Mouse (Mus musculus) liver, embryonic 12.5 days (tissue): ENCODE measurements around the gene Szrd1. TPM values are rescaled to one million over a fixed set of nuclear protein-coding genes. Genes with fewer than 3 reads are reported as not detected.

Experiments used
- ATAC-seq: fragments of 200-750 bp; cut with Nextera tagmentation; 2 replicates; pipeline ENCODE4 v1.8.0; 2017; ENCODE audit warnings: moderate number of reproducible peaks, mild to moderate bottlenecking, moderate library complexity
- H3K27ac ChIP-seq: fragments of 300-500 bp; sonication (generic); 2 replicates; pipeline ENCODE4 v1.5.1; 2016; ENCODE audit warnings: mild to moderate bottlenecking
- H3K27me3 ChIP-seq: fragments of 300-500 bp; sonication (generic); replicated peaks from 2 replicates; pipeline ENCODE4 v1.6.1; 2016; ENCODE audit warnings: mild to moderate bottlenecking, moderate library complexity
- H3K36me3 ChIP-seq: fragments of 300-500 bp; sonication (generic); 2 replicates; pipeline ENCODE4 v1.6.1; 2016; ENCODE audit warnings: mild to moderate bottlenecking, moderate library complexity
- H3K4me1 ChIP-seq: fragments of 300-500 bp; sonication (generic); 2 replicates; pipeline ENCODE4 v1.6.1; 2016
- H3K4me2 ChIP-seq: fragments of 300-500 bp; sonication (generic); 2 replicates; pipeline ENCODE4 v1.6.1; 2016; ENCODE audit warnings: mild to moderate bottlenecking, moderate library complexity
- H3K4me3 ChIP-seq: fragments of 300-500 bp; sonication (generic); 2 replicates; pipeline ENCODE4 v1.5.1; 2016; ENCODE audit warnings: mild to moderate bottlenecking, moderate library complexity
- H3K9ac ChIP-seq: fragments of 300-500 bp; sonication (generic); 2 replicates; pipeline ENCODE4 v1.6.1; 2016; ENCODE audit warnings: mild to moderate bottlenecking, moderate library complexity
- H3K9me3 ChIP-seq: fragments of 300-500 bp; sonication (generic); replicated peaks from 2 replicates; pipeline ENCODE4 v1.6.1; 2016; ENCODE audit warnings: mild to moderate bottlenecking, moderate library complexity
- WGBS: fragments of 180-500 bp; shearing (Covaris S2); methylation state at CpG from one replicate; pipeline ENCODE4 v1.1.7; 2016; ENCODE audit not compliant: insufficient replicate concordance; 5-methylcytosine and 5-hydroxymethylcytosine counted together
- polyA plus RNA-seq: library from polyadenylated mRNA; unstranded; fragments of >200 nt; fragmentation: Nextera tagmentation; extraction: Ambion mirVana; gene quantifications from 2 replicates; pipeline ENCODE4 v1.2.1, GENCODE M21; 2016

The Szrd1 gene
- 21.3 and 22.1 TPM in 2 replicates for polyA plus RNA-seq

- Histone ChIP-seq H3K27ac (peak within 1 kb of the TSS; percentile 87), H3K9ac (peak within 1 kb of the TSS; percentile 91), H3K4me1 (peaks cover 48% of the 10 kb centered on the region), H3K36me3 (peaks cover 21% of the 10 kb centered on the region; the same call in 1 of the 2 replicates), H3K4me2 (peak within 1 kb of the TSS; percentile 96), H3K27me3 (no peaks in the 10 kb centered on the region), H3K4me3 (peak within 1 kb of the TSS; percentile 85), H3K9me3 (no peaks in the 10 kb centered on the region)
- WGBS, result under 1% methylated on average over 63 of the region's 63 CpGs
- peak; percentile 95 for ATAC-seq
These were observed at the start of gene Szrd1 for GRCm38 (mm10) chr4:141139116-141139970. Szrd1 (minus strand) TSS chr4:141139775.

DNA sequence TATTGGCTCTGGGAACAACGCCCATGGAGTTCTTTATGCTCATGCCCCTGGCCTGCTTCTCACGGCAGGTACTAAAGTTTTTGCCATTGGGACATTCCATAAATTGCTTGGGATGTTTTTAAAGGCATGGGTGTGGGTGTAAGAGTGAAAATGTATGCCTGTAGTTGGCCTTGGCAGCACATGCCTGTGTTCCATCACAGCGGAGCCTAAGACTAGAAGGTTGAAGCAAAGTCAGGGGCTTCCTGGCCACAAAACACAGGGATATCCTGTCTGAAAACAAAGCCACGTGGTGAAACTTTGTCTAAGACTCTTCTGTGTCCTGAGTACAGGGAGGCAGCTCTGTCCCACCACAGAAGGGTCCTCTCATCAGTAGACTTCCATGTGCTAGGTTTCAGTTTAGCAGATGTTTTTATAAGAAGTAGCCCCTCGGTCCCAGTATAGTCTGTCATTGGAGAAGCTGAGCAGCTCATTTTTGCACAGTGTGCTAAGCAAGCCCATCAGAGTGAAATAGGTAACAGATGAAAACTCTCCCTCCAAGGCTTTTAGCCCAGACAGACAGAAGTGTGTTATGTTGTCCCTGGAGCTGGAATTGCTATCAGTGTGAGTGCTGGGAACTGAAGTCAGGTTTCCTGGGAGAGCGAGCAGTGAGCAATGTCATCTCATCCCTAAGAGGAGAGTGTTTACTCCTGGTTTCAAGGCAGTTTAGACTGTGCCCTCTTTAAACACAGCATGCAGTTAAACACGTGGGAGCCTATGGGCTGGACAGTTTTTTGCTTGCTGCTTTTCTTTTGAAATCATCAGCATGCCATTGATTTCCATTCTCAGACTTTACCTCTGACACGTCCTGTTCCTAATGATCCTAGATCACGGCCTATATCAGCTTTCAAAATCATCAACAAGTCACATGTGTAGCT lies 47.6 kb upstream of the Szrd1 start:
- peak overlapping the region; percentile 17; the same call in 1 of the 2 replicates for H3K27ac ChIP-seq
- ATAC-seq, result 0 out of 2 replicates have a peak, but pooled peaks have one; percentile 21
- no peak overlapping the region for H3K4me3 ChIP-seq
- no peak overlapping the region for H3K4me2 ChIP-seq
- H3K36me3 ChIP-seq, result peaks cover 56% of the 10 kb centered on the region
- H3K27me3 ChIP-seq, result no peaks in the 10 kb centered on the region
- no peaks in the 10 kb centered on the region for H3K9me3 ChIP-seq
- 63% methylated on average over 9 of the region's 9 CpGs for WGBS
- H3K4me1 ChIP-seq, result peaks cover 14% of the 10 kb centered on the region
- H3K9ac ChIP-seq, result no peak overlapping the region

GRCm38 (mm10) chr4:141184426-141184825 lies 44.9 kb upstream of the Szrd1 start:
- WGBS, result 86% methylated on average over 4 of the region's 4 CpGs
- Histone ChIP-seq H3K9me3 (no peaks in the 10 kb centered on the region), H3K4me3 (no peak overlapping the region), H3K36me3 (peaks cover 55% of the 10 kb centered on the region), H3K4me2 (no peak overlapping the region), H3K27ac (no peak overlapping the region), H3K27me3 (no peaks in the 10 kb centered on the region), H3K9ac (no peak overlapping the region), H3K4me1 (peaks cover 14% of the 10 kb centered on the region)
- ATAC-seq, result no peak

DNA sequence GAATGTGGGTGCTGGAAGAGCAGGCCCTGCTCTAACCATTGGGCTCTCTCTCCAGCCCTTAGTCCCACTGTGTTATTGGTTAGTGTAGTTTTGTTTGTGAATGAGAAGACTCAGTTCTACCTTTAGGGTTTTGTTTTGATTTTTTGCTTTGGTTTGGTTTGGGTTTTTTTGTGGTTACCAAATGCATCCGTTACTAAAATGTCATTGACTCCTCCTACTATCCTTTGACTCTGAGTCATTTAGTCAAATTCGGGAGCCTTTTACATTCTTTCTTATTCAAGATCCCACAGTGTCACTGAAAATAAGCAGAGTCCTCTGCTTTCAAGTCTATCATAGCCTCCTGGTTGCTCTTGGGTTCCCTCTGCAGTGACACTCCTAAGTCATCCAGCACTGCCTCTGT lies 44.4 kb upstream of the Szrd1 start:
- H3K9ac ChIP-seq, result no peak overlapping the region
- H3K27me3 ChIP-seq, result no peaks in the 10 kb centered on the region
- H3K4me1 ChIP-seq, result peaks cover 14% of the 10 kb centered on the region
- H3K4me2 ChIP-seq, result no peak overlapping the region
- H3K9me3 ChIP-seq, result no peaks in the 10 kb centered on the region
- no peak overlapping the region for H3K27ac ChIP-seq
- no peak for ATAC-seq
- peaks cover 59% of the 10 kb centered on the region for H3K36me3 ChIP-seq
- 92% methylated on average over 2 of the region's 2 CpGs for WGBS
- H3K4me3 ChIP-seq, result no peak overlapping the region

- H3K4me3 ChIP-seq, result no peak overlapping the region
- H3K36me3 ChIP-seq, result peaks cover 72% of the 10 kb centered on the region
- no peak overlapping the region for H3K4me2 ChIP-seq
- no peak for ATAC-seq
- H3K4me1 ChIP-seq, result peaks cover 14% of the 10 kb centered on the region
- H3K9me3 ChIP-seq, result no peaks in the 10 kb centered on the region
- H3K27me3 ChIP-seq, result no peaks in the 10 kb centered on the region
- no peak overlapping the region for H3K9ac ChIP-seq
- no peak overlapping the region for H3K27ac ChIP-seq
- 87% methylated on average over 6 of the region's 6 CpGs for WGBS
These were observed 42.4 kb upstream of the Szrd1 start for GRCm38 (mm10) chr4:141181981-141182380.

DNA sequence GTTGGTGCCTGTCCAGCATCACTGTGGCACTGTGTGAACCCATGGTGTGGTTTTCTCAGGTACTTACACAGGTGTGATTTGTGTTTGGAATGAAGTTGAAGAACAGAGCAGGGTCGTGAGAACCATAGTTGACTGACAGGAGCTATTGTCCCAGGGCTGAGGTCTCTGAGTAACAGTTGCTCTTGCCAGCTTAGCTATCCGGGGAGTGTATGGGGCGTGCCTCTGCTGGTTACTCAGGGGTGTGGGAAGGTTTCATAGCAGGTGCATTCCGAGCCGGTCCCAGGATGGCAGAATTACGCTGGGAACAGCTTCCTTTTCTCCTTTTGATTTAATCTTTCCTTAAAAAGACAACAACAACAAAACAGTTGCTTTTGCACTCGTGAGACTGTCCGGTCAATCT lies 41.3 kb upstream of the Szrd1 start:
- Histone ChIP-seq H3K4me2 (no peak overlapping the region), H3K9me3 (no peaks in the 10 kb centered on the region), H3K4me3 (no peak overlapping the region), H3K27me3 (no peaks in the 10 kb centered on the region), H3K27ac (no peak overlapping the region), H3K4me1 (peaks cover 7% of the 10 kb centered on the region), H3K9ac (no peak overlapping the region), H3K36me3 (peaks cover 81% of the 10 kb centered on the region)
- WGBS, result 85% methylated on average over 8 of the region's 8 CpGs
- ATAC-seq, result no peak

DNA sequence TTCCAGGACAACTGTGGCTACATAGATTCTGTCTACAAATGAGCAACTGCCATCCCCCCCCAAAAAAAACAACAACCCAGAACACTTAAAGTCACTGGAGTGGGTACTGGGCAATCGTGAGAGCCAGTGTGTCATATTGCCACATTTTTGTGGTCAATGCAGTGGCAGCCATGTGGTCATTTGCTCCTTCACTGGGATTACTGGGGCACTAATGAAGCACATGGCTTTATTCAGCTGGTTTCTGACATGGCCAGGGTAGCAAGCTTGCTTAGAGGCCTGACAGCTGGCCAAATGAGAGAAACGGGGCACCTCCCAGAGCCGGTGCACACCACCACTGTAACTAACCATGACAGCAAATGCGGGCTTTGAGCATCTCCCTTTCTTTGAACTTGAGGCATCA lies 38.9 kb upstream of the Szrd1 start:
- H3K27me3 ChIP-seq, result no peaks in the 10 kb centered on the region
- ATAC-seq, result no peak
- WGBS, result 87% methylated on average over 4 of the region's 4 CpGs
- H3K36me3 ChIP-seq, result peaks cover 91% of the 10 kb centered on the region
- H3K9ac ChIP-seq, result no peak overlapping the region
- H3K9me3 ChIP-seq, result no peaks in the 10 kb centered on the region
- H3K27ac ChIP-seq, result no peak overlapping the region
- H3K4me3 ChIP-seq, result no peak overlapping the region
- no peaks in the 10 kb centered on the region; the same call in 1 of the 2 replicates for H3K4me1 ChIP-seq
- H3K4me2 ChIP-seq, result no peak overlapping the region

DNA sequence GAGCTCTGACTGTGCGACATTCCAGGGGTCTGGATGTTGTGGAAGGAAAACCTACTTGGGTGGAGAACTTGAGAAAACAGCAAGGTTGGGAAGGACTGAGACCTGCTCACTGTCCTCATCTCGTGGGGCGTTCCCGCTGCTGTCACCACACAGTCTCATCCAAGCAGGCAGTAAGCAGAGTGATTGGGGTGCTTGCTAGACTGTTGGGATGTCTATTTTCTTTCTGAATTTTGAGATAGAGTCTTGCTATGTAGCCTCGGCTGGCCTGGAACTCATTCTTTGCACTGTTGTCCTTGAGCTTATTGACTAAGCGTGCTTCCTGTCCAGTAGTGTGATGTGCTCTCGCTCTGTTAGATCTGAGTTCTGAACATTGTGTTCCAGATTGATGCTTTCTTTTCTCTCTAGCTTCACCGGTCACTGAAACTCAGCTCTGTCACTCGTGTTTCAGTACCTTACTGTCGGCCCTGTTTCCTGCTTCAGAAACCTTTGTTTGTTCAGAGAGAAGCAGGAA lies 36.8 kb upstream of the Szrd1 start:
- no peak overlapping the region for H3K27ac ChIP-seq
- no peak for ATAC-seq
- no peak overlapping the region for H3K4me3 ChIP-seq
- 81% methylated on average over 10 of the region's 10 CpGs for WGBS
- H3K36me3 ChIP-seq, result peaks cover 93% of the 10 kb centered on the region
- H3K4me2 ChIP-seq, result no peak overlapping the region
- no peaks in the 10 kb centered on the region; the same call in 1 of the 2 replicates for H3K4me1 ChIP-seq
- no peak overlapping the region for H3K9ac ChIP-seq
- no peaks in the 10 kb centered on the region for H3K9me3 ChIP-seq
- H3K27me3 ChIP-seq, result no peaks in the 10 kb centered on the region

DNA sequence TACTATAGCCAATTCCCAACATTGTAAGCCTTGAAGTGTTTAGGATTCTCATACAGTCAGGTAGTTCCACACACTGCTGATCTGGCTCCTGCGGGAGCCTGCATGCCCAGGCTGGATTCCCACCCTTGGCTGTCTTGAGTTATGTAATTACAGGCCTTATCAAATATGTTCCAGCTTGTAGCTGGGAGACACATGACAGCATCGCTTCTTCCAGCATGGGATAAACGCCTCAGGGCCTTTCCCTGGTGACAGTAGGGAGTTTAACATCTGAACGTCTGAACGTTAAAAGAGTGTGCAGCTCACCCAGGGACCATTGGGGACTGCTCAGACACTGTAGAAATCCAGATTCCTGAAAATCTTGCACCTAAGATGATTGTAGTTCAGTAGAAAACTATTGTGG lies 36.2 kb upstream of the Szrd1 start:
- H3K9ac ChIP-seq, result no peak overlapping the region
- H3K36me3 ChIP-seq, result peaks cover 93% of the 10 kb centered on the region
- no peak overlapping the region for H3K27ac ChIP-seq

GRCm38 (mm10) chr4:141172121-141172520 lies 32.5 kb upstream of the Szrd1 start:
- H3K27ac ChIP-seq, result no peak overlapping the region
- H3K27me3 ChIP-seq, result no peaks in the 10 kb centered on the region
- 88% methylated on average over 8 of the region's 8 CpGs for WGBS
- no peaks in the 10 kb centered on the region for H3K9me3 ChIP-seq
- no peak overlapping the region for H3K9ac ChIP-seq
- no peaks in the 10 kb centered on the region; the same call in 1 of the 2 replicates for H3K4me1 ChIP-seq
- H3K4me3 ChIP-seq, result no peak overlapping the region
- ATAC-seq, result no peak
- H3K4me2 ChIP-seq, result no peak overlapping the region
- peaks cover 95% of the 10 kb centered on the region for H3K36me3 ChIP-seq

More for the DNA sequence above, 36.2 kb upstream of the Szrd1 start:
- Histone ChIP-seq H3K4me2 (no peak overlapping the region), H3K9me3 (no peaks in the 10 kb centered on the region), H3K27me3 (no peaks in the 10 kb centered on the region), H3K4me1 (no peaks in the 10 kb centered on the region; the same call in 1 of the 2 replicates), H3K4me3 (no peak overlapping the region)
- WGBS, result 76% methylated on average over 5 of the region's 5 CpGs
- ATAC-seq, result no peak

GRCm38 (mm10) chr4:141167156-141167555 lies 27.6 kb upstream of the Szrd1 start:
- no peak overlapping the region for H3K4me2 ChIP-seq
- no peak overlapping the region for H3K9ac ChIP-seq
- H3K9me3 ChIP-seq, result no peaks in the 10 kb centered on the region
- no peak overlapping the region for H3K4me3 ChIP-seq
- WGBS, result 89% methylated on average over 3 of the region's 3 CpGs
- peaks cover 62% of the 10 kb centered on the region for H3K36me3 ChIP-seq
- H3K27me3 ChIP-seq, result no peaks in the 10 kb centered on the region
- ATAC-seq, result no peak
- no peak overlapping the region for H3K27ac ChIP-seq
- H3K4me1 ChIP-seq, result peaks cover 22% of the 10 kb centered on the region
